Mouse (Mus musculus) left cerebral cortex, adult 9 months (tissue): ENCODE measurements around the gene Agxt.

ENCODE experiments used
- DNase-seq, 2 experiments: peaks; one replicate each; pipeline ENCODE4 v3.0.0; 2022; ENCODE audit warnings: low spot score in 2 of 2

Agxt gene

DNA sequence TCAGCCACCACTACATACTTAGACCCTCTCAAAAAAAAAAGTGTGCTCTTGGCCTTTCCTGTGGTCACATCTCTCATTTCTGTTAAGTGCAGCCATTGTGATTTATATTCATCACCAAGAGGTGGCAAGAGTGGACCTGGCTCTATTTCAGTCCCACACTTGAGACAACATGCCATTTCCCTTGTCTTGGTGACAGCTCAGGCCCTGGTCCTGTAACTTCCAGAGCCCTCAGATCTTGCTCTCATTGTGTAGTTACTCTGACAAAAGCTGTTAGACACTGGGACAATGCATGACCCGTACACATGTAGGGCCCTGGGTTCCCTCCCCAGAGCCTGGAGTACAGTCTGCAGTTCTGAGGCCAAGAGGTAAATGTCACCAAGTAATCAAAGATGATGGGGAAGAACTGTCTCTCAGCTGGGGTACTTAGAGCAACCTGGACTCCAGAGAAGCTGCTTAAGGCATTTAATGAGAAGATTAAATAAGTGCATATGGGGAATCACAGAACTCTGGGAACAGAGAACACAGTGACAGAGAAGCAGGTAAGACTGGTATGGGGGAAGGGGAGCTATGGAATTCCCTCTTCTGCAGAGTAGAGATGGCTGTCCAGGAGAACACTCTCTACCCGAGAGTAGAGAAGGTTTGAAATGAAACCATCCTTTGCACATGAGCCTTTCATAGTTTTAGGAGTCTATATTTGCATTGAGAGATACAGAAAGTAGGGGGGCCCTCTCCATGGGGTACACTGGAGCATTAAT is 16.0 kb downstream of the Agxt start:
- no peak for DNase-seq

DNA sequence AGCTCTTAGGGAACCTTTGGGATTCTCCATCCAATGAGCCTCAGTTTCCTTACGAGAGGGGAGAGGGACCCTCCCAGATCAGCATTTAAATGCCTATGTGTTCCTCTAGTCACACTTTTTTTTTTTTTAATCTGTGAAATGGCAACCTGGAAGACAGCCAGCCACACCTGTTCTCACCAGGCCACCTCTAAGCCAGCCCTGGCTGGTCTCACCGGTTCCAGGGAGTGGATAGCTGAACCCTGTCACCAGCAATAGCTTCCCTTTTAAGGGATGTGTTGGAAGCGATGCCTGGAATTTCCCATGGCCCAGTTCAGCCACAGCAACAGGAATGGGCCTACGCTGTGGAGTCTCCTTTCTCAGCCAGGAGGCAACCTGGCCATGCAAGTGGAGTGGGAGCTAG is 22.5 kb downstream of the Agxt start:
- DNase-seq: no peak

DNA sequence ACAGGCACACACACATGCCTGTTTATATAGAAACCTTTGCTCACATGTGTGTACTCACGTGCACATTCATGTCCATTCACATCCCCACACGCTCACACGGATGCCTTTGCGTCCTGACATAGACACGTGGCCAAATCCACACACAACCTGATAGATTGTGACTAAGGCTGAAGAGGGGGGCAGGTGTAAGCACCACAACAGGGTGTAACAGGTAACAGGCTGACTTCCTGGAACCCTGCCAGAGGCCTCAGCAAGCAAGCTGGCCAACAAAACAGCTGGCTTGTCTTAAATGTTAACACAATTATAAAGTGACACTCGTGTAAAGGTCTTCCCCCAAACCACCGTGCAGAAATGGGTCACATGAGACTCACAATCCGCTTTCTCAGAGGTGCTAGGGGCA is 23.9 kb downstream of the Agxt start:
- no peak for DNase-seq

DNA sequence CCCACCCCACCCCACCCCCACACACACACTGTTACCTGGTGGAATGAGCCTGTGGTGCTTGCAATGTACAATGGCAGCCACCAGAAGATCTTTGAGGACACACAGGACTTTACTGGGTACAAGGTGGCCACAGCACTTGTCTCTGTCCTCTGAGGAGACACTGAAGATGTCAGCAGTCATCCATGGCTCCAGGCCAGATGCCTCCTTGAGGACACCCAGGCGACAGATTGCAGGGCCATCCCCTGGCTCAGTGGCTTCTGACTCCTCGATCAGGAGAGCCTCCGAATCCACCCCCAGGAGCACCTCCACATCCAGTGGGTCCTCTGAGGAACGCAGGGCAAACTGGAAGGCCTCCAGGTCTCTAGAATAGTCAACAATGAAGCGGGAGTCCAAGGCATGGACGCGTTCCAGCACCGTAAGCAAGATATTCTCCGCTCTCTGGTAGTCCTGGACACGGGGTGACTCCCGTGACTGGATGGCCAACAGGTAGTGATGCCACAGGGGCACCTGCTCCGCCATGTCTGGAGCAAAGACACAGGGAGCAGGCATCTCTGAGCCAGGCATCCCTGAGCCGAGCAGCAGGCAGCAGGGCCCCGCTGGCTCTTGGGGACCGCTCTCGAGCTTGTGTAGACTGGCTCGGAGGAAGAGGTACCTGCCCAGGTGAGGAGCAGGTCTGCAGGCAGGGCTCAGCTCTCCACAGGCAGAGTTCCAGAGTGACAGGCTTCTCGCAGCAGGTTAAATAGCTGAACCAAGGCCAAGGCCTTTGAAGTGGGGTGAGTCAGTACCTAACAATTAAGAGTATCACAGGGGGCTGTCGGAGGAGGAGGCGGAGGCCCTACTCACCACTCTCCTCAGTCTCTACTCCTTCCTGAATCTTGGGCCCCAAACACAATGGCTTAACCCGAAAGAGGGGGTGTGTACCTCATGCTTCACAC is 24.8 kb downstream of the Agxt start:
- DNase-seq: no peak

DNA sequence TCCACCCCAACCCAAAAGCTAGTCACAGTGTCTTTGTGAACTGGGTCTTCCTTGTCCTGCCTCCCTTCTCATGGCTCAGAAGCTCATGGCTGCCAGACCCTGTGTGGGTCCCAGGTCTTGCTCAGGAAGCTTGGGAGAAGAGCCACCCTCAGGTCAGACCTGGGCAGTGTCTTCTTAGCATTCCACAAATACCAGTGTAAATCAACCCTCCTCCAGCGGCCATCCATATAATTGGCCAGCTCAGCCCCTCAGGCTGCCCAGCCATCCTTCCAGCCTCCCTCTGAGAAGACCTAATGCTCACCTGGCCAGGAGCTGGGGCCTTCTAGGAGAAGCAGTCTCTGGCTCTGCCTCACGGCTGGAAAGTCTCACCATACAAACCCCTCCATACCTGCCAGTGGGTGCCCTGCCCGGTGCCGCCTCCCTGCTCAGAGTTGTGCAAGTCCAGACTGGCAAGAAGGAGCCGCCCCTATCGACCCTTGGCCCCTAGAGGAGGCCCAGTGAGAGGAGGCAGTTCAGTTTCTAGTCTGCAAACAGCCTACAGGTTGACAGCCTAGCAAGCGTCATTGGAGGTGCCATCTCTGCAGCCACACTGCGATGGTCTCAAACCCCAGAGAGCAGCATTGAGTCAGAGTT is 25.6 kb downstream of the Agxt start, which contains the start of gene 2310007B03Rik:
TSS of gene 2310007B03Rik (minus strand) at position 448 of the 633 bp plus-strand sequence.
- DNase-seq: no peak

DNA sequence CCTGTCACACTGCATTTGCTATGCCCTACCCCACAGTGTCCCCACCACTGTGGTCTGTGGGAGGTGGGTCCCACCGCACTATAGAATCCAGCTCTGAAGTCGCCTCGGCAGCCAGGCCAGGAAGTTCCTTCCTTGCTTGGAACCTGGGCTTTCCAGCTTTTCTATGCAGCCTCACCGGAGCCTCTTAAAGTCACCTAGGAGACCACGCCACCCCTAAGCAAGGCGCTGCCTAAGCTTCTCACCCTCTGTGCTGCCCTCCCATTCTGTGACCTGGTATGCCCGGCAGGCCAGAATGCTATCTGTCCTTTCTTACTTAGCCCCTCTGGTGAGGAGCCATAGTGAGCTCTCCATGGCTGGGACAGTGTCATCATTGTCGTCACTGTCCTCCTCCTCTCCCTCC is 26.3 kb downstream of the Agxt start:
- DNase-seq: no peak

DNA sequence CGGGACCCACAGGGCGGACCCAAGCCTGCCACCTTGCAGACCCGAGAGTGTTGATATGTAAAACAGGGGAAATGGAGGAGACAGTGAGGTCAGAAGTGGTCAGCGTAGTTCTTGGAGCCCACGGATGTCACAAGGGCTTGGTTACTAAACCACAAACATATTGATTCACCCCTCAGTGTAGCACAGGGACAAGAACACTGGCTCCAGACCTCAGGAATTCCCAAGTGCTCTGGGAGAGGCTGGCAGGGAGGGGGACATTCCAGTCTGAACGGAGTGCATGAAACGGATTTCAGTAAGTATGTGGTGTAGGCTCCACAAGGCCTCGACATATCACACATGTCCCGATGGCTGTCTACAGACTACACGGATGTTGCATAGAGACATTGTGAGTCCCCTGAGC is 26.9 kb downstream of the Agxt start:
- DNase-seq: no peak

DNA sequence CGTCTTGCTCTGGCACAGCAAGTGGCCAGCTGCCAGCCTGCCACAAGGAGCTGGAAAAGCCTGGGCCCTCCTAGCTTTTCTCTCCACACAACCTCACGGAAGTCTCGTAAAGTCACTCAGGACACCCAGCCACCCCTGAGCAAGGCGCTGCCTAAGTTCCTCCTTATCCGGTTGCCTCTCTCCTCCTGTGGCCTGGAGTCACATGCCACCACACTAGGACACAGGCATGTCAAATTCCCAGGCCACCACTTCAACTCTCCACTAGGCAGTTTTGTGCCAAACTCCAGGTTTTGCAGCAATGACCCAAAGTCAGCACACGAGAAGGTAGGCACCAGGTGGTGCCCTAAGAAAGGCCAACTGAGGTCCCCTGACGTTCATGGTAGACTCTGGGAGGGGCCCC is 27.5 kb downstream of the Agxt start:
- no peak for DNase-seq

DNA sequence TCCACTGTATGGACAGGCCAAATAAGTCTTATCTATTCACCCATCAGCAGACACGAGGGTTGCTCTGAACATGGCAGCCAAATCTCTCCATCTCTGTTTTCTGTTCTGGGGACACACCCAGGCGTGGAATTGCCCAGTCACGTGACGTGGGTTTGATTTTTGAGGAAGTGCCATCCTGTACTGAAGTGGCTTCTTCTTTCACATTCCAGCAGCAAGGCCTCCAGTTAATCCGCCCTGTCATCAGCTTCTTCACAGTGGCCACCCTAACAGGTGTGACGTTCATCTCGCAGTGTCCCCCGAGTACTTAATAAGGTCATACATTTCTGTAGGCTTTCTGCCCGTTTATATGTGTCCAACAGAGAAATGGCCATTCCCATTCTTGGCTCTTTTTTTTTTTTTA is 30.4 kb downstream of the Agxt start:
- DNase-seq: no peak

DNA sequence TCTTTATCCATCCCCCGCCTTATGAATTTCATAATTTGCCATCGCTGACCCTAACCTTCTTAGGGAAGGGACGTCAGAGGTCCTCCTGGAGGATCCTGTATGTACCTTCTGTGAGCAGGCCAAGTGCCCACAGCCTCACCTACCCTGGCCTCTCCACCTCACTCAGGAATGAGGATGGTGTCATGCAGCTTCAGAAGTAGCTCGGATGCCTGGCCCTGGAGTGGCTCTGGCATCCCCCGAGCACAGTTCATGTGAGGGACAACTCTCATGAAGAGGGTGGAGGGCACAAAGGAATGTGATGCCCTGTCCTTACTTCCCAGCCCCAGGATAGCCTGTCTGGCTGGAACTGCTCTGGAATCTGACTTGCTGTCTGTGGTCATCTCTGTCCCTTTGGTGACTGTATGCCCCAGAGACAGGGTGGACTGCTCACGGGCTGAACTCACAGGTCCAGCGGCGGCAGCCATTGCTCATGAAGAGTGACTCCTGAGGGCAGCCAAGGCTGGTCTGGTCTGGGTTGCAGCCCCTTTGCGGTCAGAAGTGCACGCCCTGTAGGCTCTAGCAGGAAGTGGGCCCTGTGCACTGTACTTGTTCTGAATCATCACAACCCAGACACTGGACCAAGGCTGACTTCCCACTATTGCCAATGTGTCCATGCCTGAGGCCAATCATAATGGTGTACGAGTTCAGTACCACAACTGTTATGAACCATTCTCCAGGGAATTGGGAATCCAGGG is 31.5 kb downstream of the Agxt start:
- DNase-seq: no peak

DNA sequence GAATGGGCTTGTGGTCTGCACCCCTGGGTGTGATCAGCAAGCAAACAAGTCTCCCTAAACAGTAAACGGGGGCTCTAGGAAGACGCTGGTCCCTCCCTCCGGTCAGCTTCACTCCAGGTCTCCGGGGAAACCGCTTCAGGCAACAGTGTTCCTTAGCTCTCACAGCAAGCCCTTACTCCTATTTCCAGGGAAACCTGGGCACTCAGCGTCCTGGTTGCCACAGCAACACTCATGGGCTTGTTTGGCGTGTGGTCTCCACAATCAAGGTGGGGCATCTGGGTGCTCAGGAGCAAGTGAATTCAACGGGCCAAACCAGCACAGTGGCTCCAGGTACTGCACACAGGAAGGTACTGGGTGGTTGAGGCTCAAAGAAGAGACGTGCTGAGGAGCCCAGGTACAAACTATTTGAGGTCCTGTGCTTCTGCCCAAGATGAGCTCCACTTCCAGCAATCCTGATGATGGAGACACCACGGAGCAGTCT is 33.3 kb downstream of the Agxt start, which contains the start of gene Crocc2:
TSS of gene Crocc2 (plus strand) at position 431 of the 481 bp plus-strand sequence.
- DNase-seq: no peak

DNA sequence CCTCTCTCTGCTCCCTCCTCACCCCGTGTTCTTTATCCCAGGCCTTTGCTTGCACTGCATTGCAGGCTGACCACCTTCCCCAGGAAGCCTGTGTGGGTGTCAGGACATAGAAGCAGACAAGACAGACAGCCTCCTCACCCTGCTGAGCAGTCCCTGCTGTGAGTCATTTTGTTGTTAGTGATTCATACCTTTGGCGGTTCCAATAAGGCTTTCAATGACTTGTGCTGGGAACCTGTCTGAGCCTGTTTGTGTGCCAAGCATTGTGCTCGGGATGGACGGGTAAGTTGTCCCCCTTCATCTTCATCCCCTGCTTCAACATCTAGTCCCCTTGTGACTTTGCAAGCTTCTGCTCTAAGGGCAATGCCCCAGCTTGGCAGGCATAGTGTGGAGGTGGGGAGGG is 38.6 kb downstream of the Agxt start:
- DNase-seq: no peak

DNA sequence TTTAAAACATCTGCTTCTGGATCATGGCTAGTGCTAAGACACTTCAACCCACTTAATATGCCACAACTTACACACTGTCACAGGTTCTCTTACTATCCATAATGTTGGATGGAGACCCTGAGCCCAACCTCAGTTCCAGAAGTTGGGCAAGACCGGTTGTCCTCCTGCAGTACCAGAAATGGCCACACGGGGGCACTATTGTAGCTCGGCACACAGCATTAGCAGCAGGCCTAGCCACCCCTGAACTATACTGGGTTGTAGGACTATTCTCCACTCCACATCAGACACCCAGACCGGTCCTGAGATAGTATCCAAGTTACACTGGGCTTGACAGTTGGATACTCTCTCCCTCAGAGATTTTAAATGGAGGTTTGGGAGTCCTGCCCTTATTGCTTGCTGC is 39.4 kb downstream of the Agxt start:
- peak in 1 of 2 experiments; percentile 77 for DNase-seq

DNA sequence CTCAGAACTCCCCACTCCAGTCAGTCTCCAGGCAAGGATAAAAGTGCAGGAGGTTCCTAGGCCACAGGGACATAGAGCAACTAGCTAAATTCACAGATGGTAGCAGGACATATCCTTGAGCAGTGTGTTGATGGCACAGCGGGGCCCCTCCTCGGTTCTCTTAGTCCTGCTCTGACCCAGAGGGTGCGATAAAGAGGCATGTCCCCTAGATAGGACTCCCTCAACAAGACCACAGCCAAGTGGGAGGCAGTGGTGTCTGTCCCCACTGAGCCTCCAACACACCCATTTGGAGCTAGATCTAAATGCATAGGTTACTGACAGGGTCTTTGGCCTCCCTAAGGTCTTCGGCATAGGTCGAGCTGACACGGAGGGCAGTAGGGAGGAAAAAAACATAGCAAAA is 40.8 kb downstream of the Agxt start:
- no peak for DNase-seq

DNA sequence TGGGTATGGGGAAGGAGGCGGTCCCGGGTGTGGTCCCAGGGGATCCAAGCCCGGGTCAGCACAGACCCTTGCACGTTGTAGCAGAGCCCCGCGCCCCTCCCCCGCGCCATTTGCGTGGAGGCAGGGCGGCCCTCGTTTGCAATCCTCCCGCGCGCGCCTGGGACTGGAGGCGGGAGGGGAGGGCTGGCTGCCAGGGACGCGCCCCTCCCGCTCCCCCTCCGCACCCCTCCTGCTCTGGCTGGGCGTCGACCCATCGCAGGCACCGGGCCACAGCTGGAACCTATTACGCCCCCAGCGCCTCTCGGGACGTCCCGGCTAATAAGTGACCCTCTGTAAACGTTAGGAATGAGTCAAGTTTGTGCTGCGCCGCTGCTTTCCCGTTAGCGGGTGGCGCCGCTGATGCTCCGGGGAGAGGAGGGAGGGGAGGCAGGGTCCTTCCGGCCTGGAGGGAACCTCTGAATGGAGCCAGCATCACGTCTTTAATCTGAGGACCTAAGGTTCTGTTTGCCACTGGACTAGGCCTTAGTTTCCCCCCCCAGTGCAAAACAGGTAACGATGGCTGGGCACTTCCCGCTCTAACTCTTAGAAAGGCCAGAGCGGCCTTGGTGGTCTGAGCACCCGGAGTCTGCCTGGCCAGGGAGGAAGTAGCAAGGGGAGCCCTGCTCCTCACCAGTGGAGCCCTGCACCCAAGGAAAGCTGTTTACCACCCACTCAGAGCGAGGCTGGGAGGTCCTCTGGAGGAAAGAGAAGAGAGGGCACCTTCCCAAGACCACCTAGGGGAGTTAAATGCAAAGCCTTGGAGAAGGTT is 41.7 kb downstream of the Agxt start:
- peak in 1 of 2 experiments; percentile 35 for DNase-seq

DNA sequence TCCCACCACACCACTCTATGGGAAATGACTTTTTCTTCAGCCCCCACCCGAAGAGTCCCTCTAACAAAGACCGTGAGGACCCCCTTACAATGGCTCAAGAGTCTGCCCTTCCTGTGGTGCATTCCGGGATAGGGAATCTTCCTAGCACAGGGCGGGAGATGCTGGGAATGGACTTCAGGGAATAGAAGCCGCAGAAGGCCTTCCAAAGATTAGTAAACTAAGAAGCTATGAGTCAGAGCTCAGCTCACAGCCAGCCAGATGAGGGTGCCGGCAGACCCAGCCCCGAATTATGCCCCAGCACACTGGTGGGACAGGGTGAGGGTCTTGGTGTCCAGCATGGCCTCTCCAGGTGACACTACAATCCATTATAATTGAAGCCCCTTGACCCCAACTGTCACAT is 47.2 kb downstream of the Agxt start:
- no peak for DNase-seq

DNA sequence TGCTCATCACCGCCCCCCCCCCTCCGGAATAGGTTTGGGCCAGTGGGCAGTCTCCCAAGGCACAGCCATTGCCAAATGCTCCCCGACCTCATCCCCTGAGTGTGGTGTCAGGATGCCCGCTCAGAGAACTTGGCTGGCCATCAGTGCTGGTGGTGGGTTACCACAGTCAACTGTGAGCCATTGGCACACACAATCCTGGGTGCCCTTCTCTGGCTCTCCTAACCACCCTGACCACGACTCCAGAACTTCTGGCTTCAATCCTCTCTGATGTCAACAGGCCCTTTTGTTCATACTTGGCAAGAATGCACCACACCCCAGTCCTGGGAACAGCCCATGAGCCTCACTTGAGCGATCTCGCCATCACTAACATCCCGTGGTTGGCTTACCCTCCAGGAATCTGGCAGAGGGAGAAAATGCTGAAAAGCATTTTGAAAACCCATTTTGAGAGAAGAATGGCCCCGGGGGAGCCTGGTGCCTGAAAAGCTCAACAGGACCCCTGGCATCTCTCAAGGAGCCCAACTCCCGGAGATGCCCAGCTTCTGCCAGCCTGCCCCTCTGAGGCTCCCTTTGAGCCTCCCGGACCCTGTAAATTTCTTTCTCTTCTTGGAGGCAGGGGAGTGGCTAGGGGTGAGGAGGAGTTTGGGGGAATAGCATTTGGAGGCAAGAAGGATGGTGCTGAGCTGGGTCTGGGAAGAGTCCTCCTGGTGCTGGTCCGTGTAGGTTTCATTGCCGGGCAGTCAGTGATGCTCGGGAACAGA is 49.2 kb downstream of the Agxt start:
- DNase-seq: peak in 1 of 2 experiments; percentile 48

DNA sequence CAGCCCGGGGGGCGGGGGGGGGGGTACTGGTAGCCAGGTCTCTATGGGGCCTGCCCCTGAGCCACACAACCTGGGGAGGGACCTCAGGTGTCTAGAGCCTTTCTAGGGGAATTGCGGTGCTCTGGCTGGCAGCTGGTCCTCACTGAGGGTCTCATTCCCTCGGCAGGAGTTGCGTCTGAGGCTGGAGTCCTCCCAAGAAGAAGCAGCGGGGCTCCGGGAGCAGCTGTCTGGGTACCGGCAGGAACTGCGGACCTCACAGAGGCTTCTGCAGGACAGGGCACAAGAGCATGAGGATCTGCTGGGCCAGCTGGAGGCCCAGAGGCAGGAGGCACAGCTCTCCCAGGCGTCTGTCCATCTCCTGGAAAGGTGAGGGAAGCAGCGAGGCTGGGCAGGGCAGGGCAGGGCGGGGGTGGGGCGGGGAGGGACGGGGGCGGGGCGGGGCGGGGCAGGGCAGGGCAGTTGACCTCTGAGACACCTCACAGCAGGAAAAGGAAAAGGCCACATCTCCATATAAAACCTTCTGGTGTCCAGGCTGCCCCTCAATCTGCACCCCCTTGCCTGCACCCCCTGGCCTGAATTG is 55.8 kb downstream of the Agxt start:
- DNase-seq: no peak

DNA sequence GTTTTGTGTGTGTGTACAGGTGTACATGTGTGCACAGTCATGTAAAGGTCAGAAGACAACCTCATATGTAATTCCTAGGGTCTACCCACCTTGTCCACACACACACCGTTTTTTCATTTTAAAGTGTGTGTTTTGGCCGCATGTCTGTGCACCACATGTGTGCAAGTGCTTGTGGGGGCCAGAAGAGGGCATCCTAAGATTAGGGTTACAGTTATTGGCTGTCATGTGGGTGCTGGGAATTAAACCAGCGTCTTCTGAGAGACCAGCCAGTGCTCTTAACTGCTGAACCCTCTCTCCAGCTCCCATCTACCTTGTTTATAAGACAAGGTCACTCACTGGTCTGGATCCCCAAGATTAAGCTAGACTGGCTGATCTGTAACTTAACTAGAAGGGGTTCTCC is 59.9 kb downstream of the Agxt start:
- DNase-seq: no peak
